Mouse (Mus musculus) left cerebral cortex, postnatal 36 days (tissue): ENCODE data around the gene Nup98. TPM values are rescaled to one million over a fixed set of nuclear protein-coding genes. Genes with fewer than 3 reads are reported as not detected.

Experiments
- DNase-seq, 2 experiments: peaks; one replicate each; pipeline ENCODE4 v3.0.0; 2021 to 2022; ENCODE audit warnings: low spot score in 2 of 2, mixed read lengths in 1 of 2
- intact Hi-C: fragments of 180-260 bp; cut with DNase I; formaldehyde crosslinking; loops from one replicate; pipeline ENCODE4 v1.15.1; 2025
- total RNA-seq, 2 experiments: library from RNA; stranded (reverse); gene quantifications; 2 replicates each; pipeline ENCODE4 v1.2.3; 2021

The Nup98 gene
- total RNA-seq, 2 experiments from 2014 or later, result 34.0 to 44.5 TPM

- DNase-seq, result no peak
- intact Hi-C loops, result no loop called here
Measured at GRCm38 (mm10) chr7:102239591-102239990, 29.6 kb upstream of the Nup98 start.

GRCm38 (mm10) chr7:102238686-102239286, 28.8 kb upstream of the Nup98 start:
- intact Hi-C loops, result no loop called here
- no peak for DNase-seq

- intact Hi-C loops, result no loop called here
- no peak for DNase-seq
Measured at GRCm38 (mm10) chr7:102233059-102233458, 23.1 kb upstream of the Nup98 start.

- intact Hi-C loops, result no loop called here
- no peak for DNase-seq
Measured at GRCm38 (mm10) chr7:102229814-102230213, 19.8 kb upstream of the Nup98 start.

- intact Hi-C loops, result no loop called here
- DNase-seq, result no peak
Measured at GRCm38 (mm10) chr7:102228049-102228670, 18.2 kb upstream of the Nup98 start.

GRCm38 (mm10) chr7:102226051-102226450, 16.1 kb upstream of the Nup98 start:
- no peak for DNase-seq
- intact Hi-C loops, result no loop called here

- no peak for DNase-seq
- intact Hi-C loops, result no loop called here
Measured at GRCm38 (mm10) chr7:102223883-102224738, 14.1 kb upstream of the Nup98 start.

GRCm38 (mm10) chr7:102222830-102223556, 13.0 kb upstream of the Nup98 start:
- intact Hi-C loops, result no loop called here

GRCm38 (mm10) chr7:102222336-102222735, 12.4 kb upstream of the Nup98 start:
- intact Hi-C loops, result no loop called here

More at GRCm38 (mm10) chr7:102222830-102223556, 13.0 kb upstream of the Nup98 start:
- DNase-seq, result peak; percentile 63 to 68

GRCm38 (mm10) chr7:102221899-102222298, 11.9 kb upstream of the Nup98 start:
- DNase-seq, result no peak
- intact Hi-C loops, result no loop called here

More at GRCm38 (mm10) chr7:102222336-102222735, 12.4 kb upstream of the Nup98 start:
- DNase-seq, result no peak

- intact Hi-C loops, result loop anchor here (5.0 kb wide), 1 partner anchor 36 kb away; no protein-coding TSS in a partner anchor
- DNase-seq, result no peak
Measured at GRCm38 (mm10) chr7:102211071-102211470, 1.1 kb upstream of the Nup98 start.

- intact Hi-C loops, result no loop called here
- no peak for DNase-seq
Measured at GRCm38 (mm10) chr7:102208806-102209363, 1.1 kb downstream of the Nup98 start.

GRCm38 (mm10) chr7:102205646-102206045, 4.3 kb downstream of the Nup98 start:
- intact Hi-C loops, result no loop called here
- DNase-seq, result no peak

GRCm38 (mm10) chr7:102204296-102204857, 5.6 kb downstream of the Nup98 start:
- intact Hi-C loops, result no loop called here
- DNase-seq, result no peak

- intact Hi-C loops, result no loop called here
Measured at GRCm38 (mm10) chr7:102200996-102201785, 8.8 kb downstream of the Nup98 start.

GRCm38 (mm10) chr7:102200576-102200975, 9.4 kb downstream of the Nup98 start:
- DNase-seq, result no peak

More at GRCm38 (mm10) chr7:102200996-102201785, 8.8 kb downstream of the Nup98 start:
- DNase-seq, result no peak

GRCm38 (mm10) chr7:102192356-102192755, 17.6 kb downstream of the Nup98 start:
- intact Hi-C loops, result no loop called here
- DNase-seq, result no peak

More at GRCm38 (mm10) chr7:102200576-102200975, 9.4 kb downstream of the Nup98 start:
- intact Hi-C loops, result no loop called here

GRCm38 (mm10) chr7:102183849-102184248, 26.1 kb downstream of the Nup98 start:
- intact Hi-C loops, result loop anchor here (5.0 kb wide), 1 partner anchor 47 kb away; no protein-coding TSS in a partner anchor
- no peak for DNase-seq
